Mouse (Mus musculus) brain, embryonic 14.5 days (tissue): ENCODE results near the gene Ss18l1.
A peak's percentile ranks its signal among the peaks of the same experiment; 100 is the strongest.

Experiments used
- CTCF ChIP-seq: fragments of 200-500 bp; IDR thresholded peaks from 2 replicates; pipeline ENCODE4 v1.5.1; 2012; ENCODE audit warnings: inconsistent platforms, mild to moderate bottlenecking, moderate library complexity, borderline replicate concordance; ENCODE audit not compliant: insufficient read depth, insufficient read length; ENCODE audit errors: extremely low read depth
- POLR2A ChIP-seq: fragments of 200-500 bp; IDR thresholded peaks from 2 replicates; pipeline ENCODE4 v1.6.1; 2012; ENCODE audit warnings: mild to moderate bottlenecking, inconsistent platforms, borderline replicate concordance; ENCODE audit not compliant: poor library complexity, insufficient read depth, insufficient read length, severe bottlenecking; ENCODE audit errors: extremely low read depth

GRCm38 (mm10) chr2:180087472-180087871 lies 45.2 kb downstream of the Ss18l1 start:
- TF ChIP-seq CTCF (peak; percentile 16; the same call in 1 of the 2 replicates), POLR2A (no peak)
